Mouse (Mus musculus) retina, adult 2 months (tissue): ENCODE results near the gene Top3b.
A peak's percentile ranks its signal among the peaks of the same experiment; 100 is the strongest.
"Not testable (repeated sequence)": the region's sequence is repeated elsewhere in the genome, so short reads cannot be mapped to it uniquely, and the experiment has no call there.

Experiments used
- DNase-seq: peaks from one replicate; pipeline ENCODE4 v3.0.0-alpha.2; 2012; ENCODE audit warnings: low read depth, low spot score

Gene Top3b

DNA sequence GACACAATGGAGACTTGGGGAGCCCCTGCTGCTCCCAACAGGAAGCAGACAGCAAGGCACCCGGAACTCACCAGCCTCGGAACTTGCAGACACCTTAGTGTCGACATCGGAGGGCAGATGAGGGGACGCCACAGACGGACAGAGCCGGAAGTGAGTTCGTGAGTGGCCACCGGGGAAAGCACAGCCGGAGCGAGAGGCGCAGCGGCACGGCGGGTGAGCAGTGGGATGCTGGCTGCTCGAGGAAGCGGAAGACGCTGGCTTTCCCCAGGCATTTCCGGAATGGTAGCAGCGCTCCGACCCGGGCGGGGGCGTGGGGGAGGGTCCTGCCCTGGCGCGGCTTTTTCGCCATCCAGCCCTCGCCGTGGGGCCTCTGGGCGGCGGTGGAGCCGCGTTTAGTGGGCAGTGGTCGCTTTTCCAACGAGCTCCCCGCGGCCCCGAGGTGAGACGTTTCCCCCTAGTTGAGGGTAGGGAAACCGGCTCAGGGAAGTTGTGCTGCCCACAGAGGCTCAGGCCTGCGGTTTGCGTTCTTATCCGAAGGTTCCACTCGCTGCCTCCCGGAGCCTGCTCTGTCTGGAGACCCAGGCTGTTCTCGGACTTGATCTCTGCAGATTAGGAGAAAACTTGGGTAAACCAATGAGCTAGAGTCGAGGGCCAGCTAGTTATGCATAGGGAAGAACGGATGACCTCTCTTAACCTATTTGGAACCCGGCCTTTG is at the start of gene Top3b, which contains the start of gene Vpreb1:
TSS of gene Top3b (plus strand) at position 120 of the 715 bp plus-strand sequence.
TSS of gene Vpreb1 (minus strand) at position 227 of the 715 bp plus-strand sequence.
- peak; percentile 83 for DNase-seq

DNA sequence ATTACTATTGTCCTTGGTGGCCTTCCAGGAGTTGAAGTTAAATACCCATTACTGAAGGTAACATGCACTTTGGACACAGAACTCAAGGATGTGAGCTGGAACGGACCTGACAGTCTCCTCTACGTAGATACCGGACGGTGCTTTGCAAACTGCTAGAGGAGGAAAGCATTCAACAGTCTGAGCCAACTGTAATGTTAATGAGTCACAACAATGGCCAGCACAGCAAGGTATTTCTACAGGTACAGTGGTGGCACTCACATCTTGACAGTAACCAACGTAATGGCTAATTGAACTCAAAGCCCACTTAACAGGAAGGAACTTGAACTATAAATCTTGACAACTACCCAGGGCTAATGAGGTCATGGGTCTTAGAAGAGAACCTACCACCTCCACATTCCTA is 45.1 kb upstream of the Top3b start:
- no peak for DNase-seq

DNA sequence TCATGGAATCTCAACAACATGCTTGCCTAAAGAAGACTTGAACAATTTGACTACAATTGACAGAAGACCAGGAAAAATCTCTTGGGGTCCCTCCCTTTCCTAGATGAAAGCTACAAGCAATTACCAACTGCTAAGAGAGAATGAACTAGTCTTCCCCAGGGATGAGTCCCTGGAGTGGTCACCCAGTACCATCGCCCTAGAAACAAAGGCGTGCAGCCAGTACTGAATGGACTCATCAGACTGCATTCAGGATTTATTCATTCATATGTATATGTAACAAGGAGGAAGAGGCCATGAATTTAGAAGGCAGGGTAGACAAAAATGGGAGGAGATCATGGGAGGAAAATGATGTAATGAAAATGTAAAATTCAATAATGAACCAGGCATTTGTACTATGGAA is 44.3 kb upstream of the Top3b start:
- no peak for DNase-seq

DNA sequence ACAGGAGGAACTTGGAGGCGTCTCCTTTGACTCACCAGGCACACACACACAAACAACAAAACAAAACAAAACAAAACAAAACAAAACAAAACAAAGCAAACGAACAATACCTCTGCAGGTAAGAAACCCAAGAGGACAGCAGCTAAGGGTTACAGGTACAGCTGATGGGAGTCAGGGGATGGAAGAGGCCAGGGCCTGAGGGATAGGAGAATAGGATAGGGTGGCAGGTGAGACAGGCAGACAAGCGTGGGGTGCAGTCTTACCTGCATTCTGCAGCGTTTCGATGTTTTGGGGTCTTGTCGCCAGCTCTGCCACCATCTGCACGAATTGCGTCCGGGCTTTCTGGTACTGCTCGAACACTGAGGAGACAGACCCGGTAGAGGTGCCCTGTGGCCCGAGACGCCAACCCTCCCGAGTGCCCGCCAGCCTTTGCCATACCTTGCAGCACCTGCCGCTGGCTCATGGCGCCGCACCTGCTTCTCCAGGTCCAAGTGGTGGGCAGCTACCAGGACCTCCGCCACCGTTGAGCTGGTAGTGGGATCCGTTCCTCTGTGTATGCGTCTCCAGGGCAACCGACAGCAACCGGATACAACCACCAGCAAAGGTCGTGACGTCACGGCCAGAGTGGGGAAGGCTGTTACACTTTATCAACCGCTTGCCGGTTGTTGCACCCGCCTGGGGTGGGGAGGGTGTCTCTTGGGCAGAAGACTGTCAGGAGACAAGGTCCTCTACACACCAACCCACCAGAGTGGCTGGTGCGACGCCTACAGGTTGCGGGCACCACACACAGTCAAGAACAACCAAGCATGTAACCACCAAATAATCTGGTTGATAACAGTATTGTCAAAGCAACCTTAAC is 41.5 kb upstream of the Top3b start, which contains the start of gene Spag6l:
TSS of gene Spag6l (minus strand) at position 700 of the 859 bp plus-strand sequence.
- DNase-seq: no peak

DNA sequence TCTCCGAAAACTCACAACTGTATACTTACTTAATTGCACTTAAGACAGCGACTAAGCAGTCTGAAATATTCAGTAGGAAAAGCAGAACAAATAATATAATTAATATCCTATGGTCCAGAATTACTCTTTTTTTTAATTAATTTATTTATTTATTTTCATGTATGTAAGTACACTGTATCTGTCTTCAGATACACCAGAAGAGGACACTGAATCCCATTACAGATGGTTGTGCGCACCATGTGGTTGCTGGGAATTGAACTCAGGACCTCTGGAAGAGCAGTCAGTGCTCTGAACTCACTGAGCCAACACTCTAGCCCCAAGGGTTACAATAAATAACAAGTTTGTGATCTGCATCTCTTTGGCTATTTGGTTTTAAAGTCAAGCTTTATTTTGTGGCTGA is 40.9 kb upstream of the Top3b start:
- DNase-seq: no peak

DNA sequence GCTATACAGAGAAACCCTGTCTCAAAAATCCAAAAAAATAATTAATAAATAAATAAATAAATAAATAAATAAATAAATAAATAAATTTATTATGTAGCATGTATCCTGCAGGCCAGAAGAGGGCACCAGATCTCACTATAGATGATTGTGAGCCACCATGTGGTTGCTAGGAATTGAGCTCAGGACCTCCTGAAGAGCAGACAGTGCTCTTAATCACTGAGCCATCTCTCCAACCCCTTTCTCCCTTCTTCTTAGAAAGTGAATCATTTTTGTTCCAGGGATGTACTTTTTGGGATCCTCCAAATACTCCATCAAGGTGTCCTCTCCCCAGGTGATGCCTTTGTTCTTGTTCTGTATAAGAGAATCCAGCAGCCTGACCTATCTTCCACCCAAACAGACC is 21.3 kb upstream of the Top3b start:
- DNase-seq: no peak

DNA sequence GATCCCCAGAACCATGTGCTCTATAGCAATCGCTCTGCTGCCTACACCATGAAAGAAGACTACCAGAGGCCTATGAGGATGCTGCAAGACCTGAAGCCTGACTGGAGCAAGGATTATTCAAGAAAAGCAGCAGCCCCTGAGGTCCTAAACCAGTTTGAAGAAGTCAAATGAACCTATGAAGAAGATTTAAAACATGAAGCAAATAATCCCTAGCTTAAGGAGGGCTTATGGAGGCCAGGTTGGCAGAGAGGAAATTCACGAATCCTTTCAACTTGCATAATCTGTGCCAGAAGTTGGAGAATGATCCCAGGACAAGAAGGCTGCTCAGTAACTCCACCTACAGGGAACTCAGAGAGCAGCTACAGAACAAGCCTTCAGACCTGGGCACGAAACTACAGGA is 18.1 kb upstream of the Top3b start:
- DNase-seq: no peak

DNA sequence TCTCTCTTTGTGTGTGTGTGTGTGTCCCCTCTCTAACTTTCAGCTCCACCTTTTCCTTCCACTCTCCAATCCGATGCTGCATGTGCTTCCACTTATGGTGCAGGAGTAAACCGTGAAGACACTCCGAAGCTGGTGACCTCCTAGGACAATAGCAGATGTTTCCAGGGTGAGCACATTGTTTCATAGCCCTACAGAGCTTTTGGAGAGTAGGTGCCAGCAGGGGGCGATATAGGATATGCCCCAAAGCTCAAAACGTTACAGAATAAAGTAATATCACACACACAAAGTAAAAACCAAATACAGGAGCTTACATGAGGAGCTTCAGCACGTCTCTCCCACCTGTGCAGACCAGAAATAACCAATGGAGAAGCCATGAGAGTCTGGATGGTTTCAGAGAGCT is 15.7 kb upstream of the Top3b start:
- DNase-seq: no peak

DNA sequence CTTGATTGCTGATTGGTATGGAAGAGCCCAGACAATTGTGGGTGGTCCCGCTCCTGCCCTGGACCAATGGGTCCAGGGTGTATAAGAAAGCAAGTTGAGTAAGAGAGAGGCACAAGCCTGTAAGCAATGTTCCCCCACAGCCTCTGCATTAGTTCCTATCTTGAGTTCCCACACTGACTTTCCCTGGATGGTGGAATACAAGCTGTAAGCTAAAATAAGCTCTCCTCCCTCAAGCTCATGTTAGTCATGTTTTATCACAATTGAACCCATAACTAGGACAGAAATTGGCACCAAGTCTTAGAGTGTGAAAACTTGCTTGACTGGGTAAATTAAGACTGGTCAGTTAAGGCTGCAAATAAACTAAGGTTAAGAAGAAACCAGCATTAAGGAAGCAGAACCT is 15.0 kb upstream of the Top3b start:
- DNase-seq: no peak

DNA sequence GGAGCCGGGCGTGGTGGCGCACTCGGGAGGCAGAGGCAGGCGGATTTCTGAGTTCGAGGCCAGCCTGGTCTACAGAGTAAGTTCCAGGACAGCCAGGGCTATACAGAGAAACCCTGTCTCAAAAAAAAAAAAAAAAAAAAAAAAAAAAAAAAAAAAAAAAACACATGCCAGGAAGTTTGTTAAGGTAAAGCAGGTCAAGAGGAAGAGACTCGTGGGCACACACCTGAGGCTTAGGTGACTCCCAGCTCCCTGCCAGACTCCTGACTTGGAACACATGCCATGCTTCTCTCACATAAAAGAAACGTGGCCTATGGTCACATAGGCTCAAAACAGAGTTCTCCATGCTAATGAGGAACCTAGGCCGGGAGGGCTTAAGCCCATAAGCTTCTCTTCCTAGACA is 14.5 kb upstream of the Top3b start:
- not testable (repeated sequence) for DNase-seq

DNA sequence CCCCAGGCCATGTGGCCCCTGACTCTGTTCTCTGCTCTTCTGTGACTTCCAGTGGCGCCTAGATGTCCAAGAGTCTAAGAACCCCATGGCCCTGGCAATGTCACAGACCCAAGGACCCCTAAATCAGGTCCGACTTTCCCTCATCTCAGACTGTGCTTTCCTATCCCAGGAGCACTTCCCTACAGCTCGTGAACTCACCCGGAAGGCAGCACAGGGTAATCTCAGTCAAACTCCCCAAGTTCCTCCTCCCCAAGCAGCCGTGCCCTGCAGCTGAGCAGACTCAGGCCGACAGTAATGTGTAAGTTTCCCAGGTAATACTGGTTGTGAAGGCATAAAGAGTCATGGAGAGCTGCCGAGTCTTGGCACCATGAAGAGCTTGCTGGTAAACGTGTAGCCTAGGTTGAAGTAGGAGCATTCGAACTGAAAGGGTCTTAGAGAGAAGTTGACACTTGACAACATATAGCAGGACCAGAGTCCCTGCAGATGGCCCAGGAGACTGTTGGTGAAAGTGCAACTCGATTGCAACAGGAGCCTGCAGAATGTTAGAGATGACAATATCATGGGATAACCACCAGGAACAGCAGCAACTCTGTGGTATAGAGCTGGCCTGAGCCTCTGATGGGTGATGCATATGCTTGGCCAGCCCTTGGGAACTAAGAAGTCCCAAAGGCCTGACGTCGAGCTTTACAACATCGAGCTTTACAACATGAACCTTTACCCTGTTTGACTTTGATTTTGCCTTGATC is 13.6 kb upstream of the Top3b start:
- DNase-seq: no peak

DNA sequence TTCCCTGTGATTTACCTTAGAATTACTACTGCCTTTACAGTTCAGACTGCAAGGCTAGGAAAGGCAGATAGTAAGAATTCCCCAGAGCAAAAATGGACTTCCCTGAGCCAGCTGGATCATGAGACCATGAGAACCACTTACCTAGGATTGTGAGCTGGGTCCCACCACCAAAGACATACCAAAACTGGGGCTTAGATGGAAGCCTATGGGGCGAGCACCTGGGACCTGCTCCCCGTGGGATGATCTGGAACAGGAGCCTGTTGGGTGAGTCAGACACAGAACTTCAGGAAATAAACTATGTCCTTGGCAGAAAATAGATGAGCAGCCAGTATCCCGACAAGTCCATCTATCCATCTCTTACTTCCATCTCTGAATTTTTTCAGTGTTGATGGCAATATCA is 8.2 kb upstream of the Top3b start:
- no peak for DNase-seq

DNA sequence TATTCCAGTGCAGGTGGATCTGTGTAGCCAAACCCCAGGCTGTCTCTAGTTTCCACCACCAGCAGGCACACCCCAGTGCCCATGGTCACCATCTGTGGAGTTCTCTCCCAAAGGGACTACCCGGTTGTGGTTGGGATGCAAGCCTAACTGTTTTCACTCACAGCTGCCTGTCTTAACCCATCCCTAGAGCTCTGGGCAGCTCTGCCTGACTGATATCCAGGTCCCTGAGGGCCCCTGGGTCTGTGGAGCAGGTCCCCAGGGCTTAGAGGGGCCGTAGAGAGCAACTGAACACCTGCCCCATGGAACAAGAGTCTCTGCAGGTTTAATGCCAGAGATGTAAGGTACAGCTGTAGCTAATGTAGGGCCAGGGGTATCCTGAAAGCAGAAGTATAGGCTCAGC is 6.6 kb upstream of the Top3b start, which contains the start of gene Igll1:
TSS of gene Igll1 (minus strand) at position 8 of the 400 bp plus-strand sequence.
- no peak for DNase-seq

DNA sequence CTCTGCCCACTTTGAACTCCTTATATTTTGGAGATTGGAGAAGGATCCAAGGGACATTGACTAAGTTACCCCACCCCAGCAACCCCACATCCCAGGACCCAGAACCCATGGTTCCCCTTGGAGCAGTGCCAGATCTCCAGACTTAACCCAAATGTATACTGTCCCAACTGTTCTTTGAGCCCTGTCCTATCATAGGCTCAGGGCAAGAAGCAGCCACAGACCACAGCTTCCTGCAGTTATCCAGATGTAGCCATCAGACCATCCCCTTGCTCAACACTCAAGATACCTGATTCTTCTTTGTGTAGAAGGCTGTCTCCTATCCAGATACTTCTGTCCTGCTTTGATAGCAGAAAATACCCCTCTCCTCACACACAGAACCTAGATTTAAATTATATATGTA is 5.3 kb upstream of the Top3b start:
- no peak for DNase-seq

DNA sequence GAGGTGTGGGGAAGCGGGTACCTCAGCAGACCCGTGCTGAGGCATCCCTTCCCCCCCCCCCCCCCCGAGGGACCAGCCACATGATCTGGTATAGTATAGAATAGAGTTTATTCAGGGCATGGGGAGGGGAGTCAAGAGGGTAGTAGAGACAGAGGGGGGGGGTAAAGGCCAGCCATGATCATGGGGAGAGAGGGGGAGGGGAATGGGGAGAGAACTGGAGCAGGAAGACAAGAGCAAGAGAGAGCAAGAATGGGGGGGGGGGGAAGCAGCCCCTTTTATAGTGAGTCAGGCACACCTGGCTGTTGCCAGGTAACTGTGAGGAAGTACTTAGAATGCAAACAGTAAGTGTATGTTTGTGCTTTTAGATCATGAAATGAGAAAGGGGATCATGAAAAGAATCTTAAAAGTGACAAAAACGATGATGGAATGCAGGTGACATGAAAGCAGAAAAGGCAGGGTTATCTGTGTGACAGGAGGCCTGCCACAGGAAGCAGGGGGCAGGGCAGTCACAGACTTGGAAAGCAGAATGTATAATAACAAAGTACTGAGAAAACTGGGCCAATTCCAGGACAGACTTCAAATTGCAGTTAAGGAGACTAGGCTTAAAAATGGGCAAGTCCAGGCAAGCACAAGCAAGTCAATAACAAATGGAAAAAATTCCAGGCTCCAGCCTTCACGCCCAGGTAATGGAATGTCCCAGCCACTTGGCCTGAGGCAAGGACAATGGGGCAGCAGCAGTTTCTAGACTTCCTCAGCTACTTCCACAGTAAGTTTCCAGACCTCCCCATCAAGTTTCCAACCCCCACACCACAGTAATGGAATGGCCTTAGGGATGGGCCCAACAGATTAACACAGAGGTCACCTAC is 4.6 kb upstream of the Top3b start:
- DNase-seq: no peak

DNA sequence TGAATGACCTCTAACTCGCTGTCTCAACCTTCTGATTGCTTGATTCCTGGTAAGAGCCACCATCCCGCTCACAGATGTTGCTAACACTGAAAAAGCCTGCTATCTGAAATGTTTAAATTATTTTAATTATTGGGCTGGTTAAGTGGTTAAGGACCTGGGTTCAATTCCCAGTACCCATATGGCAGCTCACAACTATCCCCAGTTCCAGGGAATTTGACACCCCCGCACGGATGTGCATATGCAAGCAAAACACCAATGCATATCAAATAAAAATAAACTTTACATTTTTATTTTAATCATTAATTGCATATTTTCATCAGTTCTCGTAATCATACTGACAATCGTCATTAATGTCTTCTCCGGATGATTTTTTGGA is 307 bp upstream of the Top3b start:
- no peak for DNase-seq

DNA sequence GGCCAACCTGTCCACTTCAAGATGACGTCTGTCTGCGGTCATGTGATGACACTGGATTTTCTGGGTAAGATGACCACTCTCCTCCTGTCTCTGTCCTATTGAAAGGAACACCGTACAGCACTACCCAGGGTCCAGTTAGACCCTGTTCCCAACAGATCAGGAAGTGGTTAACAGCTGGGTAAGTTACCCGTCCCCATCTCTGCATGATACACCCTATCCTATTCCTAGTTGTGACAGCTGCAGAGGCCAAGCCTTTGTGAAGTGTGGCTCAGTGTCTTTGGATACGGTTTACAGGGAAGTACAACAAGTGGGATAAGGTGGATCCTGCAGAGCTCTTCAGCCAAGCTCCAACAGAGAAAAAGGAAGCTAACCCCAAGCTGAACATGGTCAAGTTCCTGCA is 8.5 kb downstream of the Top3b start:
- DNase-seq: no peak

DNA sequence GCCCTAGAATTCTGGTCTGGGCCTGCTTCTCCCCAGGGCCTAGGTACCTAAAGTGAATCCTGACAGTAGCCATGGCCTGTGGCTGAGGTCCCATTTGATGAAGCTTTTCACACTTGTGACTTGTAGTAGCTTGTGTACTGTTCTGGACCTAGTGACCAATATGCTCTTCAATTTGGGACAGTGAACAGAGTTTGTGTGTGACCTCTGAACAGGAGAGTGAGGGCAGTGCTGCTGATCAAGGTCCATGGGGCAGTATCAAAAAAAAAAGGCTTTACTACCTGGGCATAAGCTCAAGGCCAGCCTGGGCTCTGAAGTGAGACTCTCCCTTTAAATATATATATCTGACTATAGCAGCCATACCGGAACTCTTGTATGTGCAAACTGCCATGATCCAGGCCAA is 17.8 kb downstream of the Top3b start:
- DNase-seq: no peak

DNA sequence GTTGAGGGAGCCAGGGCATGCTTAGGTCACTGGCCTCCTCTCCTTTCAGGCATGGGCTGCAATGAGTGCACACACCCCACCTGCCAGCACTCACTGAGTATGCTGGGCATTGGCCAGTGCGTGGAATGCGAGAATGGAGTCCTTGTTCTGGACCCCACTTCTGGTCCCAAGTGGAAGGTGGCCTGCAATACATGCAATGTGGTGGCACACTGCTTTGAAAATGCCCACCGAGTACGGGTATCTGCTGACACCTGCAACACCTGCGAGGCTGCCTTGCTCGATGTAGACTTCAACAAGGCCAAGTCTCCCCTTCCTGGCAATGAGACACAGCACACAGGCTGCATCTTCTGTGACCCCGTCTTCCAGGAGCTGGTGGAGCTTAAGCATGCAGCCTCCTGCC is 21.8 kb downstream of the Top3b start:
- no peak for DNase-seq

DNA sequence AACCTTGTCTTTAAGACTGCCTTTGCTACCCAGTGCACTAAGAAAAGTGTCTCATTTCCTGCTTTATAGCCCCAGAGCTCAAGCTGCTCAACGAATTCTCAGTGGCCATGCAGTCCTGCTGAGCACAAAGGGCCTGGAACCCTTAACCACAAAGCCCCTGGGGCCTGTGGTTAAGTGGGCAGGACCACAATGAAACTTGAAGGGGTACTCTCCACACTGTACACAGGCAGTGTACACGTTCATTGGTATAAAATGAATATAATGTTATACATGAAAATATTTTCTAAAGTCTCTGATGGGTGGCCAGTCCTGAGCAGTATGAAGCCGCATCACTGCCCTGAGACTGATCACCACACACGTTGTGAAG is 25.5 kb downstream of the Top3b start:
- DNase-seq: no peak

DNA sequence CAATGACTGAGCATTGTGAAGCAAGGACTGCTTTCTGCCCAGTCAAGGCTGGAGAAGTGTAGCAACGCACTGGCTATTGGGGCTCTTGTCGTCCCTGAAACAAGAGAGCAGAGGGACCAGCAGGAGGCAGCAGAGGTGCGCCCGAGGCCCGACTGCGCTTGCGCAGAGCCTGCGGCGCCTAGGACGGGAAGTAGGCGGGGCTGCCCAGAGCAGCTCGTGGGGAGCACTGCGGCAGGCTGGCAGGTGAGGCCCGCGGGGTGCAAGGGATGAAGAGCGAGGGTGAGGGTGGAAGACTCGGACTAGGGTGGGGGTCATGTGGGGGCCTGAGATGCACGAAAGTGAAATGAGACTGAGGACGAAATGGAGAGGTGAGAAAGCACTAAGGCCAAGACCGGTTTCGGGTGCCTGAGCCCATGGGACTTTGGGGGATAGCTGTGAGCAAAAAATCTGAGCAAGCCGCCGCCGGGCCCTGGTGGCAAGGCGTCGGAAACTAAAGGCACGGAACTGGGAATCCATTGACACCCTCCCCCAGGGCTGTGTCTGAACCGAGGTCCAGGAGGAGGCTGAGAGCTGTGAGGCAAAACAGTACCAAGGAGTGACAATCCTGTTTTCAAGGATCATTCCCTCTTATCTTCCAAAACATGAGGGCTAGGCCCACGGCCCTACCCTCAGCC is 26.0 kb downstream of the Top3b start, which contains the start of gene Ppm1f:
TSS of gene Ppm1f (plus strand) at position 88 of the 674 bp plus-strand sequence.
- peak; percentile 82 for DNase-seq
